Mouse (Mus musculus): Measurements from ENCODE around the gene Amigo2. TPM values are rescaled to one million over a fixed set of nuclear protein-coding genes. Genes with fewer than 3 reads are reported as not detected.

The Amigo2 gene
- polyA plus RNA-seq (2017; shearing (Covaris generic)), result 7.0 TPM

GRCm38 (mm10) chr15:97246911-97247790 lies at the start of gene Amigo2, which contains the start of gene Pced1b:
Gene Amigo2 (minus strand): TSS chr15:97247287.
Gene Pced1b (plus strand): TSS chr15:97247107.

Other genes with a start within 250 kb of the Amigo2 start
- not detected for gene Slc38a4, start 191.3 kb downstream of the Amigo2 start, polyA plus RNA-seq (2017; shearing (Covaris generic))
- 44.7 TPM for gene Pced1b, start 180 bp downstream of the Amigo2 start, polyA plus RNA-seq (2017; shearing (Covaris generic))